Mouse (Mus musculus): ENCODE measurements around the gene Nr4a3. TPM values are rescaled to one million over a fixed set of nuclear protein-coding genes. Genes with fewer than 3 reads are reported as not detected.

The Nr4a3 gene
- polyA plus RNA-seq (2017; shearing (Covaris generic)) = 639 TPM

GRCm38 (mm10) chr4:48044491-48045211 lies at the start of gene Nr4a3:
Gene Nr4a3, plus strand, starts transcription at chr4:48045153.

GRCm38 (mm10) chr4:48124773-48125469 lies 80.0 kb downstream of the Nr4a3 start, which contains the start of gene Stx17:
Gene Stx17, plus strand, starts transcription at chr4:48124915.

Other genes starting within 250 kb of the Nr4a3 start
- gene Stx17, start 79.8 kb downstream of the Nr4a3 start, polyA plus RNA-seq (2017; shearing (Covaris generic)) = 18.7 TPM
- 94.6 TPM for gene Erp44, start 234.4 kb downstream of the Nr4a3 start, polyA plus RNA-seq (2017; shearing (Covaris generic))
- gene Invs, start 234.6 kb downstream of the Nr4a3 start, polyA plus RNA-seq (2017; shearing (Covaris generic)) = 11.2 TPM

All from effector memory CD4-positive, alpha-beta T cell, adult 5 months (primary cell).